Mouse (Mus musculus): ENCODE data around the gene B3gnt2.
A peak's percentile ranks its signal among the peaks of the same experiment; 100 is the strongest.

- TF ChIP-seq CTCF (IDR thresholded peaks at IDR 0.05; ENCODE audit: borderline replicate concordance, insufficient read depth, low read depth, low read length), result 0 out of 2 replicates have a peak, but pooled peaks have one; percentile 12
- no peak for TF ChIP-seq POLR2A (IDR thresholded peaks at IDR 0.05; ENCODE audit: borderline replicate concordance, insufficient read depth, low read length)
These were observed 150.2 kb downstream of the B3gnt2 start for GRCm38 (mm10) chr11:22710596-22710995.
